Mouse (Mus musculus): ENCODE data around the gene B3gntl1. TPM values are rescaled to one million over a fixed set of nuclear protein-coding genes. Genes with fewer than 3 reads are reported as not detected.
A peak's percentile ranks its signal among the peaks of the same experiment; 100 is the strongest.

B3gntl1 gene
- polyA plus RNA-seq, 1 experiment from 2014 or later: 5.1 TPM

- H3K27ac ChIP-seq (replicated peaks; ENCODE audit: low read depth, low read length): no peak overlapping the region
- no peak overlapping the region for H3K4me3 ChIP-seq (ENCODE audit: low read depth, low read length)
- no peak overlapping the region for H3K9ac ChIP-seq (replicated peaks; ENCODE audit: low read length)
- no peaks in the 10 kb centered on the region for H3K9me3 ChIP-seq (replicated peaks; ENCODE audit: control insufficient read depth, low read length)
- no peaks in the 10 kb centered on the region for H3K36me3 ChIP-seq (replicated peaks; ENCODE audit: control insufficient read depth, insufficient read depth, low read depth, low read length)
- no peaks in the 10 kb centered on the region for H3K4me1 ChIP-seq (ENCODE audit: control insufficient read depth, insufficient read depth, low read length)
- WGBS: 82% methylated on average over 2 of the region's 2 CpGs
- ATAC-seq (replicated peaks; ENCODE audit: insufficient number of reproducible peaks, low FRiP score, low TSS enrichment, low read depth): no peak
- H3K27me3 ChIP-seq (ENCODE audit: control insufficient read depth, insufficient read depth, low read length): no peaks in the 10 kb centered on the region
- no peak overlapping the region for H3K4me2 ChIP-seq (ENCODE audit: low read depth, low read length)
- DNase-seq (ENCODE audit: low spot score): no peak
Observed at GRCm38 (mm10) chr11:121679581-121679980, 6.6 kb upstream of the B3gntl1 start.

- H3K27me3 ChIP-seq (ENCODE audit: control insufficient read depth, insufficient read depth, low read length): no peaks in the 10 kb centered on the region
- no peak overlapping the region for H3K27ac ChIP-seq (replicated peaks; ENCODE audit: low read depth, low read length)
- H3K4me3 ChIP-seq (ENCODE audit: low read depth, low read length): no peak overlapping the region
- no peaks in the 10 kb centered on the region for H3K36me3 ChIP-seq (replicated peaks; ENCODE audit: control insufficient read depth, insufficient read depth, low read depth, low read length)
- no peak overlapping the region for H3K4me2 ChIP-seq (ENCODE audit: low read depth, low read length)
- 82% methylated on average over 2 of the region's 2 CpGs for WGBS
- no peaks in the 10 kb centered on the region for H3K4me1 ChIP-seq (ENCODE audit: control insufficient read depth, insufficient read depth, low read length)
- ATAC-seq (replicated peaks; ENCODE audit: insufficient number of reproducible peaks, low FRiP score, low TSS enrichment, low read depth) (no peak), DNase-seq (ENCODE audit: low spot score) (no peak)
- H3K9me3 ChIP-seq (replicated peaks; ENCODE audit: control insufficient read depth, low read length): no peaks in the 10 kb centered on the region
- no peak overlapping the region for H3K9ac ChIP-seq (replicated peaks; ENCODE audit: low read length)
Observed at GRCm38 (mm10) chr11:121676836-121677235, 3.9 kb upstream of the B3gntl1 start.

- Histone ChIP-seq H3K4me1 (ENCODE audit: control insufficient read depth, insufficient read depth, low read length) (no peaks in the 10 kb centered on the region), H3K27ac (replicated peaks; ENCODE audit: low read depth, low read length) (peak overlapping the region; percentile 57; the same call in 1 of the 2 replicates), H3K36me3 (replicated peaks; ENCODE audit: control insufficient read depth, insufficient read depth, low read depth, low read length) (no peaks in the 10 kb centered on the region), H3K4me2 (ENCODE audit: low read depth, low read length) (peak overlapping the region; percentile 50), H3K4me3 (ENCODE audit: low read depth, low read length) (peak overlapping the region; percentile 61), H3K27me3 (ENCODE audit: control insufficient read depth, insufficient read depth, low read length) (no peaks in the 10 kb centered on the region), H3K9ac (replicated peaks; ENCODE audit: low read length) (peak overlapping the region; percentile 67), H3K9me3 (replicated peaks; ENCODE audit: control insufficient read depth, low read length) (no peaks in the 10 kb centered on the region)
- 69% methylated on average over 7 of the region's 7 CpGs for WGBS
- ATAC-seq (replicated peaks; ENCODE audit: insufficient number of reproducible peaks, low FRiP score, low TSS enrichment, low read depth) (0 out of 2 replicates have a peak, but pooled peaks have one; percentile 7), DNase-seq (ENCODE audit: low spot score) (peak; percentile 21)
Observed at GRCm38 (mm10) chr11:121673629-121674028, 676 bp upstream of the B3gntl1 start.

- ATAC-seq (replicated peaks; ENCODE audit: insufficient number of reproducible peaks, low FRiP score, low TSS enrichment, low read depth) (no peak; the same call in 1 of the 2 replicates), DNase-seq (ENCODE audit: low spot score) (no peak)
- H3K4me3 ChIP-seq (ENCODE audit: low read depth, low read length): peak overlapping the region; percentile 61
- H3K4me1 ChIP-seq (ENCODE audit: control insufficient read depth, insufficient read depth, low read length): no peaks in the 10 kb centered on the region
- H3K9ac ChIP-seq (replicated peaks; ENCODE audit: low read length): peak overlapping the region; percentile 63
- H3K9me3 ChIP-seq (replicated peaks; ENCODE audit: control insufficient read depth, low read length): no peaks in the 10 kb centered on the region
- H3K36me3 ChIP-seq (replicated peaks; ENCODE audit: control insufficient read depth, insufficient read depth, low read depth, low read length): no peaks in the 10 kb centered on the region
- peak overlapping the region; percentile 50 for H3K4me2 ChIP-seq (ENCODE audit: low read depth, low read length)
- 5% methylated on average over 22 of the region's 22 CpGs for WGBS
- H3K27ac ChIP-seq (replicated peaks; ENCODE audit: low read depth, low read length): peak overlapping the region; percentile 77
- H3K27me3 ChIP-seq (ENCODE audit: control insufficient read depth, insufficient read depth, low read length): no peaks in the 10 kb centered on the region
Observed at GRCm38 (mm10) chr11:121672312-121672989, 502 bp downstream of the B3gntl1 start.

- DNase-seq (ENCODE audit: low spot score) (no peak), ATAC-seq (replicated peaks; ENCODE audit: insufficient number of reproducible peaks, low FRiP score, low TSS enrichment, low read depth) (no peak)
- Histone ChIP-seq H3K4me3 (ENCODE audit: low read depth, low read length) (no peak overlapping the region), H3K9ac (replicated peaks; ENCODE audit: low read length) (no peak overlapping the region), H3K4me1 (ENCODE audit: control insufficient read depth, insufficient read depth, low read length) (no peaks in the 10 kb centered on the region), H3K9me3 (replicated peaks; ENCODE audit: control insufficient read depth, low read length) (no peaks in the 10 kb centered on the region), H3K27ac (replicated peaks; ENCODE audit: low read depth, low read length) (no peak overlapping the region), H3K36me3 (replicated peaks; ENCODE audit: control insufficient read depth, insufficient read depth, low read depth, low read length) (no peaks in the 10 kb centered on the region), H3K27me3 (ENCODE audit: control insufficient read depth, insufficient read depth, low read length) (no peaks in the 10 kb centered on the region), H3K4me2 (ENCODE audit: low read depth, low read length) (no peak overlapping the region)
- WGBS: 94% methylated on average over 5 of the region's 5 CpGs
Observed at GRCm38 (mm10) chr11:121670926-121671325, 2.0 kb downstream of the B3gntl1 start.

GRCm38 (mm10) chr11:121668776-121669175 is 4.2 kb downstream of the B3gntl1 start:
- Histone ChIP-seq H3K27me3 (ENCODE audit: control insufficient read depth, insufficient read depth, low read length) (no peaks in the 10 kb centered on the region), H3K4me2 (ENCODE audit: low read depth, low read length) (no peak overlapping the region), H3K4me3 (ENCODE audit: low read depth, low read length) (no peak overlapping the region), H3K27ac (replicated peaks; ENCODE audit: low read depth, low read length) (no peak overlapping the region), H3K9me3 (replicated peaks; ENCODE audit: control insufficient read depth, low read length) (no peaks in the 10 kb centered on the region), H3K9ac (replicated peaks; ENCODE audit: low read length) (no peak overlapping the region), H3K36me3 (replicated peaks; ENCODE audit: control insufficient read depth, insufficient read depth, low read depth, low read length) (no peaks in the 10 kb centered on the region), H3K4me1 (ENCODE audit: control insufficient read depth, insufficient read depth, low read length) (no peaks in the 10 kb centered on the region)
- ATAC-seq (replicated peaks; ENCODE audit: insufficient number of reproducible peaks, low FRiP score, low TSS enrichment, low read depth) (no peak), DNase-seq (ENCODE audit: low spot score) (no peak)
- WGBS: 89% methylated on average over 5 of the region's 5 CpGs

GRCm38 (mm10) chr11:121667541-121667940 is 5.4 kb downstream of the B3gntl1 start:
- Histone ChIP-seq H3K27ac (replicated peaks; ENCODE audit: low read depth, low read length) (no peak overlapping the region), H3K27me3 (ENCODE audit: control insufficient read depth, insufficient read depth, low read length) (no peaks in the 10 kb centered on the region), H3K4me2 (ENCODE audit: low read depth, low read length) (no peak overlapping the region), H3K36me3 (replicated peaks; ENCODE audit: control insufficient read depth, insufficient read depth, low read depth, low read length) (no peaks in the 10 kb centered on the region), H3K4me1 (ENCODE audit: control insufficient read depth, insufficient read depth, low read length) (no peaks in the 10 kb centered on the region), H3K9ac (replicated peaks; ENCODE audit: low read length) (no peak overlapping the region), H3K4me3 (ENCODE audit: low read depth, low read length) (no peak overlapping the region), H3K9me3 (replicated peaks; ENCODE audit: control insufficient read depth, low read length) (no peaks in the 10 kb centered on the region)
- no peak for ATAC-seq (replicated peaks; ENCODE audit: insufficient number of reproducible peaks, low FRiP score, low TSS enrichment, low read depth)
- no peak for DNase-seq (ENCODE audit: low spot score)
- WGBS: 94% methylated on average over 4 of the region's 4 CpGs

GRCm38 (mm10) chr11:121661116-121661515 is 11.8 kb downstream of the B3gntl1 start:
- DNase-seq (ENCODE audit: low spot score) (no peak), ATAC-seq (replicated peaks; ENCODE audit: insufficient number of reproducible peaks, low FRiP score, low TSS enrichment, low read depth) (no peak)
- 83% methylated on average over 2 of the region's 2 CpGs for WGBS

More at GRCm38 (mm10) chr11:121661116-121661515, 11.8 kb downstream of the B3gntl1 start:
- Histone ChIP-seq H3K4me1 (ENCODE audit: control insufficient read depth, insufficient read depth, low read length) (no peaks in the 10 kb centered on the region), H3K27ac (replicated peaks; ENCODE audit: low read depth, low read length) (no peak overlapping the region), H3K4me2 (ENCODE audit: low read depth, low read length) (no peak overlapping the region), H3K27me3 (ENCODE audit: control insufficient read depth, insufficient read depth, low read length) (no peaks in the 10 kb centered on the region), H3K9me3 (replicated peaks; ENCODE audit: control insufficient read depth, low read length) (no peaks in the 10 kb centered on the region), H3K4me3 (ENCODE audit: low read depth, low read length) (no peak overlapping the region), H3K9ac (replicated peaks; ENCODE audit: low read length) (no peak overlapping the region), H3K36me3 (replicated peaks; ENCODE audit: control insufficient read depth, insufficient read depth, low read depth, low read length) (no peaks in the 10 kb centered on the region)

Data from embryonic facial prominence, embryonic 11.5 days (tissue).